Mouse (Mus musculus) embryo, embryonic 11.5 days (tissue): ENCODE measurements around the gene Olfr98.
"Not testable (repeated sequence)": the region's sequence is repeated elsewhere in the genome, so short reads cannot be mapped to it uniquely, and the experiment has no call there.

Experiments
- DNase-seq: peaks from one replicate; pipeline ENCODE4 v3.0.0-alpha.2; 2012; ENCODE audit warnings: low read depth, low spot score

Gene Olfr98

DNA sequence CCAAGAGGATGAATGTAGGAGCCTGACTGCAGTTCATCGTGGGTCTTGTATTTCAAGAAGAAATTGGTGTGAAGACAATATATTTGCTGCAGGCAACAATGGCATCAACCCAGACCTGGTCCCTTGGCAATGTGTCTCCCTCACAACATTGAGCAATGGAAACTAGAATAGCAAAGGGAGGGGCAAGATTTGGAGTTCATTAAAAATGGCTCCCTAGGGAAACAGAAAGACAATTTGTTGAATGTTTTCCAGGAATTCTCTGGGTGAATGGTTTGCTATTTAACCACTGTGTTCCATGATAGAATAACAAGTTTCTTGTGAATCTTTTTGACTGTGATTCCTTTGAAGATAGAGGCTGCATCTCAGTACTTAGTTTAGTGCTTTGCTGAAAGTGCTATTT is at the start of gene Olfr98:
Gene Olfr98 (minus strand): TSS at position 124 of the 400 bp plus-strand sequence.
- DNase-seq: no peak

DNA sequence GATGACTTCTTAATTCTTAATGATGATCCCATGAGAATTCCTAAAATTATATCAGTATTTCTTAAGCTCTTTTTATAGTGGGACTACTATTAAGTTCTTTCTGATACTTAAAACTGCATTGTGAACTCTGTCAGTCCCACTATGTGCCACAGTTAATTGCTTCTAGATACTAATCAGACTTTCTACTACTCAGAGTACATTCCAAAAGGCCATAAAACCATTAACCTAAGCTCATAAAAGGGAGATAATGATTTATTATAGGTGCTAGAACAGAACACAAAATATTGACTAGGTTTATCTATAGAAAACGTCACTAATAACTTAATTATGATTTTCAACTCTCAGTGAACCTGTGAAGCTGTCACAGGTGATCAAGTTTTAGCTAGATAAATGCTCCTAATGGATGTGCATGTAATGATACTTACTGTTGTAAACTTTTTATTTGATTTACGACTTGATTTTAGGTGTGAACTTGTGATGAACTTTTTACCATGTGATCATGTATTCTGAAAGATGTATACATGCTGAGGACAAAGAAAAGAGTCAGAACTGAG is 46.7 kb upstream of the Olfr98 start:
- no peak for DNase-seq

DNA sequence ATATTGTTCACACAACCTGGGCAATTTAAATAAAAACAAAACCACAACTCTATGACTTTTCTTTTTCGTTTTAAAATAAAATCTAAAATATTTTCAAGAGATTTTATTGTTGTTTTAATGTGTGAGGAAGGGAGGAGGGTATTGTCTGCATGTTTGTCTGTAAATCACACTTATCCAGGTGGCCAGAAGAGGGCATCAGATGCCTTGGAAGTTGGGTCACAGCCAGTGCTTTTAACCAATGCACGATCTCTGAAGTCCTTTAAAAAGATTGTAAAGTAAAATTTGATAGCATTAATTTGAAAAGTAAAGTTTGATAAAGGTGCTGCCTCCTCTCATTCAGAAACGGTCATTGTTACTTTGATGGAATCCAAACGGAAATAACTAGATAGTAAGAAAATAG is 44.9 kb upstream of the Olfr98 start:
- no peak for DNase-seq

DNA sequence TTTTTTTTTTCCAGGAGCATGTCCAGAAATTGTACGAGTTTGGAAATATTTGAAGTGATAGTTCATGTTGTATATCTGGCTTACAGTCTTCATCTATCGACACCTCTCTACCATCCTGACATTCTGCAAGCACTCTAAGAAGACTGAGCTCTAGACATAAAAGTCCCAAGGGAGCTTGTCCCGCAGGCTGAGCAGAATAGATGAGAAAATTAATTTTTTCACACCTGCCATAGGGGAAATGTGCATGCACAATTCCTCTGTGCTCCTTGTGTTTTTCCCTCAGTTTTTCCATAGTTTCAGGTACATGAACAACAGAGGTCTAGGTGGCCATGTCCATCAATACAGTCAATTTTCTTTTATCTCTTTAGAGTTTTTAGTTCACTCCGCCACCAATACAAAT is 40.7 kb upstream of the Olfr98 start, which contains the start of gene Olfr101:
Gene Olfr101 (minus strand): TSS at position 101 of the 400 bp plus-strand sequence.
- no peak for DNase-seq

DNA sequence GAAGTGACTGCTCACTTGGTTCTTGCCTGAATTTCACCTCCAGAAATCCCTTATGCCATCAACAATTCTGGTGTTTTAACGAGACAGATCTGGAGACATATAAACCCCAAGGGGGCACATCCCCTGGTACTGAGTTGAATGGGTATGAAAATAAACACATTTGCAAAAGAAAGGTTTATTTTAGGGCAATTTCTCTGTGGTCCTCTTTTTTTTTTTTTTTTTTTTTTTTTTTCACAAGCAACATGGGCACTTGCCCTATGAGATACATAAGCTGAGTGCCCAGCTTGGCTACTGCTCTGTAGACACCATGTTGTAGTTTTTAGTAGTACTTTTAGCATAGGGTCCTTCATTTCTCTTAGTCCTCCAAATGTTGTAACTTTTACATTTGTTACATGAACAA is 19.8 kb upstream of the Olfr98 start, which contains the start of gene Olfr99:
Gene Olfr99 (minus strand): TSS at position 101 of the 400 bp plus-strand sequence.
- no peak for DNase-seq

DNA sequence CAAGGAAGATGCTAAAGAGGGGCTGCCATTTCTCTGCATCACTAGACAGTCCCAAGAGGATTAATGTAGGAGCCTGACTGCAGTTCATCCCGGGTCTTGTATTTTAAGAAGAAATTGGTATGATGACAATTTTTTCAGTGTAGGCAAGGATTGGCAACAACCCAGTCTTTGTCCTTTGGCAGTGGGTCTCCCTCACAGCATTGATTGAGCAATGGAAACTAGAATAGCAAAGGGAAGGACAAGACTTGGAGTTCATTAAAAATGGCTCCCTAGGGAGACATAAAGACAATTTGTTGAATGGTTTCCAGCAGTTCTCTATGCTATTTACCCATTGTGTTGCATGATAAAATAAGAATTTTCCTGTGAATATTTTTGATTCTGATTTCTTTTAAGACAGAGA is 16.8 kb upstream of the Olfr98 start:
- DNase-seq: no peak

DNA sequence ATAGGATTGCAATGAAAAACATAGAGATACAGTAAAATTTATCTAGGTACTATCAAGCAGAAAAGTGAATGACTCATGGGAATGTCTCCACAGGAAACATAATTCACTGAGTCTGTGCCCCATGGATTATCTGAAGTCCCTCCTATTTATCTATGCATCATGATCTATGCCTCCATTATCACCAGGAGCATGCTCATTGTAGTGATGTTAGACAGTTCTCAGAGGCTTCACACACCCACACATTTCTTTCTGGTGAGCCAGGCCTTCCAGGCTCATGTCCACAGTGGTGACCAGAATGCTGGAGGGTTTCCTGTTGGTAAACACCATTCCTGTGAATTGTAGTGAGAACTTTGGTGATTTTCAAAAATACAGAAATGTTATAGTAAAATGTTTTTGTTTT is 13.0 kb upstream of the Olfr98 start:
- DNase-seq: no peak

DNA sequence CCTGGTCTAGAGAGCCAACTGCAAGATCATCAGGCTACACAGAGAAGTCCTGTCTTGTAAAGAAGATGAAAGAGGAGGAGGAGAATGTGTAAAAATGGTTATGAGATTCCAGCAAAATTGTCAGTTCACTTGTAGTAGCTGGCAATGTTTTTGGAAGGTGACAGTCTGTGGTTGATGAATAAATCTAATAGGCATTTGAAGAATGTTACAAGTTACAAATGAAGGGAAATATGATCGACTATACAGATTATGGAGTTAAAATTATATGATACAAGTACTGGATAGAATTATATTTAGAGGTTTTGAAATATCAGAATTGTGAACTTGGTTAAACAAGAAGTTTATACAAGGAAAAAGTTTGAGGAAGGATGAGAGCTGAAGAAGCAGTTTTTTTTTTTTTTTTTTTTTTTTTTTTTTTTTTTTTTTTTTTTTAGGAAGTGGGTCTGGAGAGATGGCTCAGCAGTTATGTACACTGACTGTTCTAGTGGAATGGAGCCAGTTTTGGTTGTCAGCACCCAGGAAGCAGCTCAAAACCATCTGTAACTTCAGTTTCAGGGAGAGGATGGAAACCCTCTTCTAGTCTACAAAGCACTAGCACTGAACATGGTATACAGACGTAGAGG is 12.2 kb upstream of the Olfr98 start:
- DNase-seq: no peak

DNA sequence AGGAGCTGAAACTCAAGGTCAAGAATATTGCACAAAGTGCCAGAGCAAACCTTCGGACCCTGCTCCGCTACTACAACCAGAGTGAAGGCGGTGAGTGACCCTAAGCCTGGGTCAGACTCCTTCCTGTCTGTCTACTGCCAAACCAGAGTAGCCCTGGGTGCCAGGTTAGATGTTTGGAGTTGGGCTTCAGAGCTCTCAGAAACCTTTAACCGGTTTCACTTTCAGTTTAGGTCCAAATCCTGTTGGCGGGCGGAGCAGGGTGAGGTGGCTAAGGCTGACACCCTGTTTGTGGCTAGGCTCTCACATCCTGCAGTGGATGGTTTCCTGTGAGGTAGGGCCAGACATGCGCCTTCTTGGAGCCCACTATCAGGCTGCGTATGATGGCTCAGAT is 7.1 kb upstream of the Olfr98 start:
- DNase-seq: no peak

DNA sequence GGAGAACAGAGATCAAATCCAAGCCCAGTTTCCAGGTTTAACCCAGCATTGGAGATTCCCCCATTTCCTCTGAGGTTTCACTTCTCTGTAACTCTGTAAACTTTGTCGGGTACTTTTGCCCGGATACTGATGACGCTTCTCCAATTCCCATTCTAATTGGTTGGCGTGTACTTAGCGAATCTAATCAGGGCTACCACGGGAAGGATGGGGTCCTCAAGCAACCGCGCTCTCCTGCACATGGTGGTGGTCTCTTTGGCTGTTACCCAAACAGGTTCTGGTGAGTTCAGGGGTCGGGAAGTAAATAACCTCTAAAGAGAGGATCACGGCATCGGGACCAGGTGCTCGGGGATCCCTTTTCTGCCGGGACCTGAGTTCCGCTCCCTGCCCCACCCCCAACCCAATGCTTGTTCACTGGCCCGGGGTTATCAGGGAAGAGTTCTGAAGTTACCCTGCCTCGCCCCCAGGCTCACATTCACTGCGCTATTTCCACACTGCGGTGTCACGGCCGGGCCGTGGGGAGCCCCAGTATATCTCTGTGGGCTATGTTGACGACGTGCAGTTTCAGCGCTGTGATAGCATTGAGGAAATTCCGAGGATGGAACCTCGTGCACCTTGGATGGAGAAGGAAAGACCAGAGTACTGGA is 6.6 kb upstream of the Olfr98 start, which contains the start of gene H2-M3:
Gene H2-M3 (plus strand): TSS at position 163 of the 644 bp plus-strand sequence.
- peak; percentile 76 for DNase-seq

DNA sequence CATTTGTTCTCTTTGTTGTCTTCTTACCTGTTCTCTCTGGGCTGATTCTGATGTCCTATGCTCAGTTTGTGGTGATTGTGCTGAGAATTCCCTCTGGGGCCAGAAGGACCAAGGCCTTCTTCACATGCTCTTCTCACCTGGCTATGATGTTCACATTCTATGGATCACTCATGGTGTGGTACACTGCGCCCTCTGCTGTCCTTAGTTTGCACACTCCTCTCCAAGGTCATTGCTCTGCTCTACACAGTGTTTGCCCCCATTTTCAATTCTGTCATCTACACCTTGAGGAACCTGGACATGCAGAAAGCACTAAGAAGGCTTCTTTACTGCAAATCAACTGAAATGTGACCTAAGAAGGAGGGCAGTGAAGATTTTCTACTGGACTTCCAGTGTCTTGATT is 13.0 kb downstream of the Olfr98 start:
- DNase-seq: no peak

DNA sequence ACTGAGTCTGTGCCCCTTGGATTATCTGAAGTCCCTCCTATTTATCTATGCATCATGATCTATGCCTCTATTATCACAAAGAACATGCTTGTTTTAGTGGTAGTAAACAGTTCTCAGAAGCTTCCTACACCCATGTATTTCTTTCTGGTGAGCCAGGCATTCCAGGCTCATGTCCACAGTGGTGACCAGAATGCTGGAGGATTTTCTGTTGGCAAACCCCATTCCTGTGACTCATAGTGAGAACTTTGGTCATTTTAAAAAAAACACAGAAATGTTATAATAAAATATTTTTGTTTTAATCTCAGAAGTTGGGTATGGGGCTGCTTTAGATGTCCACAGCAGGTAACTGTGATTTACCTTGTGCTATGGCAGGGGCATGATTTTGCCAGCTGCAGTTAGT is 14.1 kb downstream of the Olfr98 start:
- DNase-seq: no peak

DNA sequence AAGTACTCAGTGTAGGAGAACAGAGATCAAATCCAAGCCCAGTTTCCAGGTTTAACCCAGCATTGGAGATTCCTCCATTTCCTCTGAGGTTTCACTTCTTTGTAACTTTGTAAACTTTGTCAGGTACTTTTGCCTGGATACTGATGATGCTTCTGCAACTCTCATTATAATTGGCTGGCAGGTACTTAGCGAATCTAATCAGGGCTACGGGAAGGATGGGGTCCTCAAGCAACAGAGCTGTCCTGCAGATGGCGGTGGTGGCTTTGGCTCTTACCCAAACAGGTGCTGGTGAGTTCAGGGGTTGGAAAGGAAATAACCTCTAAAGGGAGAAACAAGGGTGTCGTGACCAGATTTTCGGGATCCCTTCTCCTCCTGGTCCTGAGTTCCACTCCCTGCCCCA is 16.8 kb downstream of the Olfr98 start:
- no peak for DNase-seq

DNA sequence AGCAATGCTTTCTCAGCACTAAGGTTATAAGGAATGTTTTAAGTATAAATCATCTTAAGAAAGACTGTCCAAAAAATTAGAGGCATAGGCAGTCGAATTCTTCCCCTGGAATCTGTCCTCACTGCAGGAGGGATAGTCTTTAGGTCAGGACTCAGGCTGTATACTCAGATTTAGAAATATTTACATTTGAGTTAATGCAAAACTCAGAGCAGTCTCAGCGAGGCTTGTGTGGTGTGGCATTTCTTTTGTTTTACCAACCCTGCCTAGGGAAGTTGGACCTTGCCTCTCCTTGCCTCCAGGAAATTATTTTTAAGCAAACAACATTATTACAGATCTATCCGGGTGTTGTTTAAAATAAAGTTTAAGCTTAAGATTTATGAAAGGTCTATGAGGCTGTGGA is 21.4 kb downstream of the Olfr98 start:
- DNase-seq: no peak

DNA sequence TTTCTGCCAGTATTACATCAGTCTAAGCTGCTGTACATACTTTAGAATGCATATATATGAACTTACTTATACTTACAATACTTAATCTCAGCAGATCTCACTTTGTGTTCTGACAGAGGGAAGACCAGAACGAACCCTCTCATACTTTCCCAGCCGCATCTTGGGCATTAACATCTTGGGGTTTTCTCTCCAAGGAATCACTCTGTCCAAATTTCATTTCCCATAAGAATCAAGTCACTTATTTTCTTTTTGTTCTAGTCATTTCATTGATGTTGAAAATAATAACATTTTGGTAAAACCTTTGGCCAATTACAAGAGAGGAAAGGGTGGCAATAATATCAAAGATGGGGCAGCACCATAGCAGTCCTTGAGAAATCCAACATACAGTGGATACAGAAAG is 26.3 kb downstream of the Olfr98 start, which contains the start of gene Olfr97:
Gene Olfr97 (minus strand): TSS at position 101 of the 400 bp plus-strand sequence.
- DNase-seq: not testable (repeated sequence)

DNA sequence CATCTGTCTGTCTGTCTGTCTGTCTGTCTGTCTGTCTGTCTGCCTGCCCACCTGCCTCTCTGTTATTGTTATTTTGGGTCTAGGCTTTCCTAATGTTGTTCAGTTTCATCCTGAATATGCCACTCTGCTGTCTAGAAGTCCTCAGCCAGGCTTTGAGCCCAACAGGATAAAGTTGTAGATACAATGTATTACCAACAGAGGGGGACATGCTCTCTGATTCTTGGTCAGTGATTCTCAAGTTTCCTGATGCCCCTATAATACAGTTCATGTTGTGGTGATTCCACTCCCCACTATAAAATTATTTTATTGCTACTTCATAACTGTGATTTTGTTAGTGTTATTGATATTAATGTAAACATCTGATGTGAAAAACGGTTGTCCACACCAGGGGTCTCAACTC is 41.7 kb downstream of the Olfr98 start:
- DNase-seq: no peak

DNA sequence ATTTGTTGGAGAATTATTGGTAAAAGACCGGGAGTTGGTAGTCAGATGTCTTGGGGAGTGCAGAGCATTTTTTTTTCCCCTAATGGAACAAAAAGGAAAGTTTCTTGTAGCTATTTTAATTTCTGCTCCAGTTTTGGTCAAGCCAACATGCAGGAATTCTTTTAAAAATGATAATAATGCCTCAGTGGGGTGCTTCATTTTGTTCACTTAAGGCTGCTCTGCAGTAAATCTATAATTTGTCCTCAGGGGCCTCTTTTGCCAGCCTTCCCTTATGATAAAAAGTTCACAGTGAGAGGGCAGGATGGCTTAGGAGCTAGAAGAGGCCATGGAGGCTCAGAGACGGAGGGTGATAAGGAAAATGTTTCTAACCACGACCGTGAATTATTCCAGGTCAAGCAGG is 43.7 kb downstream of the Olfr98 start, which contains the start of gene Olfr96:
Gene Olfr96 (plus strand): TSS at position 301 of the 400 bp plus-strand sequence.
- no peak for DNase-seq

DNA sequence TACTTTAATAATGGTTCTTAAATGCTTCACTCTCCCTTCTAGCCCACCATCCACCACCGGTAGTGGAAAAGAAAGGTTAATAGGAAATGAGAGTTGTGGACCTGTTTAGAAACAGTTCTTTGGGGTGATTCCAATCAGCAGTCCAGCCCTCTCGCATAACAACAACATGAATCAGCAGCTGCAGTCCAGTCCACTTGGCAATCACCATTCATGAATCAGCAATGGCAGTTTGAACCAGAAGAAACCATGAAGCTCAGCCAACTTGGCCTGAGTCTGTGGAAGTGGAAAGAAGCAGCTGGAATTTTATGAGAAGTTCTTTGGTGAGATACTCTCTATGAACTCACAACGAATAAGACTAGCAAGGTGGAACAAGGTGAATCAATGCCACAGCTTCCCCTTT is 45.1 kb downstream of the Olfr98 start:
- DNase-seq: no peak

DNA sequence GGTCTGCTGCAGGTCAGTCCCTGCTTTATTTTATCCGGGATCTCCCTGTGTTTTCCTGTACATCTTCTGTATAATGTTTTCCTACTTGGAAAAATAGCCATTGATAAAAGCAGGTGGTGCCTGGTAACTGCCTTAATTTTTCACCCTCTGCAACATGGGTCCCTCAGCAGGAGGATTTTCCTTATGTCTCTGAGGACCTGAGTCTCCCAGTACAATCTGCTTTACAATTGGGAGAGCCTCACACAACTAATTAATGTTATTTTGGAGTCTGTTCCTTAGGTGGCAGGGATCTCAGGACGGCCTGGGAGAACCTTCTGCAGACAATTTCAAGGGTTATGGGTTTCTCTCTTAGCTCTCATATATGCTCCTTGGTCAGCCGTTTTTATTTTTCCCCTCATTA is 50.5 kb downstream of the Olfr98 start, which contains the start of gene Olfr95:
Gene Olfr95 (minus strand): TSS at position 101 of the 400 bp plus-strand sequence.
- DNase-seq: no peak
